Mouse (Mus musculus): Measurements from ENCODE around the gene Itpkc. TPM values are rescaled to one million over a fixed set of nuclear protein-coding genes. Genes with fewer than 3 reads are reported as not detected.

The Itpkc gene
- polyA plus RNA-seq, 1 experiment from 2014 or later = 6.6 TPM

GRCm38 (mm10) chr7:27232781-27233281 is 4.4 kb upstream of the Itpkc start, which contains the start of gene Coq8b:
Gene Coq8b (plus strand): TSS chr7:27233023.
- H3K4me1 ChIP-seq (replicated peaks; ENCODE audit: control insufficient read depth, insufficient read depth, low read length) = no peaks in the 10 kb centered on the region; the same call in 1 of the 2 replicates
- peak within 1 kb of the TSS; percentile 78 for H3K27ac ChIP-seq (ENCODE audit: low read depth, low read length)
- WGBS = under 1% methylated on average over 25 of the region's 25 CpGs
- H3K4me2 ChIP-seq (ENCODE audit: low read depth, low read length, severe bottlenecking) = peak within 1 kb of the TSS; percentile 49
- H3K4me3 ChIP-seq (ENCODE audit: low read depth, low read length) = peak within 1 kb of the TSS; percentile 44
- ATAC-seq (replicated peaks; ENCODE audit: low FRiP score) (peak; percentile 91), DNase-seq (ENCODE audit: low spot score) (peak; percentile 97)
- H3K36me3 ChIP-seq (ENCODE audit: control insufficient read depth, insufficient read depth, low read length) = no peaks in the 10 kb centered on the region
- no peaks in the 10 kb centered on the region for H3K27me3 ChIP-seq (ENCODE audit: control insufficient read depth, insufficient read depth, low read length)
- peak within 1 kb of the TSS; percentile 57 for H3K9ac ChIP-seq (ENCODE audit: low read length)
- H3K9me3 ChIP-seq (ENCODE audit: control insufficient read depth, low read length) = no peaks in the 10 kb centered on the region

DNA sequence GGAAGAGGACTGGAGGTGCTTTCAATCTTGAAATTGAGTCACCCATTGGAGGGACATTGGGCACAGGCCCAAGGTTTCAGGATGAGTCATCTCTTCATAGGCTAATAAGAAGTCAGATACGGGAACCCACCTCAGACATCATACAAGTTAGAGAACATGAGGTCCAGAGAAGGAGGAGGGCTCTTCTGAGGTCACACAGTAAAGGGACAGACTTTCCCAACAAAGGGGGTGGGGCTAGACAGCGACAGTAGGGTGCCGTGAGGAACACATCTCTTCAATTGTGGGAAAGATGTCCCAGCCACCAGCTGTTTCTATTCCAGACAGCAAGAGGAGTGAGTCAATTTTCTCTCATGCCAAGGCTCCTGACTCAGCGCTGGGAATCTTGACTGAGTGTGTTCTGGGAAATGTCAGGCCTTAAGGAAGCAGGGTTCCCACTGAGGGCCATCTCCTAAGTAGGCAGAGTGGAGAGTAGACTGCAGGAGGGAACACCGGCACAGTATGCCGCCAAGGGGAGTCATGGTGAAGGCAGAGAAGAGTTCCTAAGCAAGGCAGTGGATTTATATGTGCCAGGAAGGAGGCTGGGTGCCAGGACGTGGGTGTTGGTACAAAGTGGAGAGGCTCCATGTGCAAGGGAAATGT is 3.4 kb upstream of the Itpkc start:
- peak overlapping the region; percentile 68; the same call in 1 of the 2 replicates for H3K27ac ChIP-seq (ENCODE audit: low read depth, low read length)
- no peaks in the 10 kb centered on the region for H3K27me3 ChIP-seq (ENCODE audit: control insufficient read depth, insufficient read depth, low read length)

DNA sequence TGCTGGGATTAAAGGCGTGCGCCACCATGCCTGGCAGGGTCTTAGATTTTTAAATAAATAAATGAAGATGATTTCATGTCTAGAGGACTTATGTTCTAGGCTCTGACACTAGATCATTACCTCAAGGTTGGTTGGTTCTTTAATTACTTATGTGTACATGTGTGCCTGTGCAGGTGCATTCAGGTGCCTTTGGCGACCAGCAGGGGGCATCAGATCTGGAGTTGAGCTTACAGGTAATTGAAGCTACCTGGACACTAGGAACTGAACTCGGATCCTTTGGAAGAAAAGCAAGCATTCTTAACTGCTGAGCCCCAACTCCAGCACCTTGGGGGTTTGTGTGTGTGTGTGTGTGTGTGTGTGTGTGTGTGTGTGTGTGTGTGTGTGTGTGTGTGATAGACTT is 2.3 kb upstream of the Itpkc start:
- Histone ChIP-seq H3K4me2 (ENCODE audit: low read depth, low read length, severe bottlenecking) (no peak overlapping the region), H3K9me3 (ENCODE audit: control insufficient read depth, low read length) (no peaks in the 10 kb centered on the region), H3K36me3 (ENCODE audit: control insufficient read depth, insufficient read depth, low read length) (no peaks in the 10 kb centered on the region), H3K4me1 (replicated peaks; ENCODE audit: control insufficient read depth, insufficient read depth, low read length) (peaks cover 8% of the 10 kb centered on the region), H3K27ac (ENCODE audit: low read depth, low read length) (no peak overlapping the region), H3K27me3 (ENCODE audit: control insufficient read depth, insufficient read depth, low read length) (no peaks in the 10 kb centered on the region), H3K4me3 (ENCODE audit: low read depth, low read length) (no peak overlapping the region), H3K9ac (ENCODE audit: low read length) (no peak overlapping the region)
- DNase-seq (ENCODE audit: low spot score) (no peak), ATAC-seq (replicated peaks; ENCODE audit: low FRiP score) (no peak)
- WGBS = 75% methylated on average over 4 of the region's 4 CpGs

More for the DNA sequence above, 3.4 kb upstream of the Itpkc start:
- H3K4me1 ChIP-seq (replicated peaks; ENCODE audit: control insufficient read depth, insufficient read depth, low read length) = peaks cover 8% of the 10 kb centered on the region
- no peak overlapping the region for H3K4me2 ChIP-seq (ENCODE audit: low read depth, low read length, severe bottlenecking)
- ATAC-seq (replicated peaks; ENCODE audit: low FRiP score) (no peak), DNase-seq (ENCODE audit: low spot score) (no peak)
- no peaks in the 10 kb centered on the region for H3K9me3 ChIP-seq (ENCODE audit: control insufficient read depth, low read length)
- 83% methylated on average over 7 of the region's 7 CpGs for WGBS
- no peaks in the 10 kb centered on the region for H3K36me3 ChIP-seq (ENCODE audit: control insufficient read depth, insufficient read depth, low read length)
- no peak overlapping the region for H3K4me3 ChIP-seq (ENCODE audit: low read depth, low read length)
- no peak overlapping the region for H3K9ac ChIP-seq (ENCODE audit: low read length)

GRCm38 (mm10) chr7:27228865-27229264 is 404 bp upstream of the Itpkc start:
- Histone ChIP-seq H3K27me3 (ENCODE audit: control insufficient read depth, insufficient read depth, low read length) (no peaks in the 10 kb centered on the region), H3K9me3 (ENCODE audit: control insufficient read depth, low read length) (no peaks in the 10 kb centered on the region), H3K27ac (ENCODE audit: low read depth, low read length) (peak overlapping the region; percentile 42; the same call in 1 of the 2 replicates), H3K4me2 (ENCODE audit: low read depth, low read length, severe bottlenecking) (peak overlapping the region; percentile 86), H3K36me3 (ENCODE audit: control insufficient read depth, insufficient read depth, low read length) (no peaks in the 10 kb centered on the region), H3K4me1 (replicated peaks; ENCODE audit: control insufficient read depth, insufficient read depth, low read length) (peaks cover 11% of the 10 kb centered on the region), H3K4me3 (ENCODE audit: low read depth, low read length) (peak overlapping the region; percentile 84), H3K9ac (ENCODE audit: low read length) (peak overlapping the region; percentile 87)
- ATAC-seq (replicated peaks; ENCODE audit: low FRiP score) (no peak), DNase-seq (ENCODE audit: low spot score) (no peak)
- WGBS = 23% methylated on average over 6 of the region's 6 CpGs

DNA sequence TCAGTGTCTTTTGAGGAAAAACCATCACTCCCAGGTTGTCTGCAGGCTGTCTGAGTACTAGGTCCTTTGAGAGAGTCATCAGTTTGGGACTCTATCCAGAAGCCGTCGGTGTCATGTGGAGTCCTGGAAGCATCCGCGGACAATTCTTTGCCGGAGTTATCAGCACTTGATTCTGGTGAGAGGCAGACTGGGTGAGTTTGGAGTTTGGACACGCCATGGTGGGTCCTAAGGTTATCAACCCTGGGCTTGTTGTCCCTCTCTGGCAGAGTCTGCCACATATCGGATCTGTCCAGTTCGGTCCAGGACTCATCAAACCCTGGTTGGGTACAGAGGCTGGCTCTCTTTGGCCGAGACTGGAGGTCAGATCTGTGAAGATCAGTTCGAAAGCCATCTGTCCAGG is 785 bp downstream of the Itpkc start:
- H3K9me3 ChIP-seq (ENCODE audit: control insufficient read depth, low read length) = no peaks in the 10 kb centered on the region
- ATAC-seq (replicated peaks; ENCODE audit: low FRiP score) (0 out of 2 replicates have a peak, but pooled peaks have one; percentile 0), DNase-seq (ENCODE audit: low spot score) (no peak)
- peak overlapping the region; percentile 87 for H3K9ac ChIP-seq (ENCODE audit: low read length)
- no peaks in the 10 kb centered on the region for H3K27me3 ChIP-seq (ENCODE audit: control insufficient read depth, insufficient read depth, low read length)
- peak overlapping the region; percentile 84 for H3K4me3 ChIP-seq (ENCODE audit: low read depth, low read length)
- H3K4me2 ChIP-seq (ENCODE audit: low read depth, low read length, severe bottlenecking) = peak overlapping the region; percentile 86
- H3K4me1 ChIP-seq (replicated peaks; ENCODE audit: control insufficient read depth, insufficient read depth, low read length) = peaks cover 11% of the 10 kb centered on the region
- no peak overlapping the region for H3K27ac ChIP-seq (ENCODE audit: low read depth, low read length)
- WGBS = 3% methylated on average over 10 of the region's 10 CpGs
- H3K36me3 ChIP-seq (ENCODE audit: control insufficient read depth, insufficient read depth, low read length) = no peaks in the 10 kb centered on the region

DNA sequence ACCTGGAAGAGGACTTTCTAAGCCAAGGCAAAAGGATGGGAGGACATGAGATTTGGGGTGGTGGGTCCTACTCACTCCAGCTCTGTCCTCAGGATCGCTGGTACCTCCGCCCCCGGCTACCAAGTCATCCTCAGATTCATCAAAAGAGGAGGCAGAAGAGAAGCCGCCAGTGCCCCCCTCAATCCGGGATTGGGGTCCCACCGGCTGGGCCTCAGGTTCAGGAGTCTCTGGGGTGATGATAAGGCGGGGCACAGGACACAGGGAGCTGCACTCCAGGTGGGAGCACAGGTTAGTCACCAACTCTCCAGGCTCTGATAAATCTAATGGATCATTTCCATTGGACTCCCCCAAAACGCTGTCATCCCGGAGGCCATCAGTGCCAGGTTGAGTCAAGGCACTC is 1.2 kb downstream of the Itpkc start:
- H3K27me3 ChIP-seq (ENCODE audit: control insufficient read depth, insufficient read depth, low read length) = no peaks in the 10 kb centered on the region
- DNase-seq (ENCODE audit: low spot score) (no peak), ATAC-seq (replicated peaks; ENCODE audit: low FRiP score) (no peak)
- H3K4me2 ChIP-seq (ENCODE audit: low read depth, low read length, severe bottlenecking) = peak overlapping the region; percentile 86
- peak overlapping the region; percentile 84 for H3K4me3 ChIP-seq (ENCODE audit: low read depth, low read length)
- no peaks in the 10 kb centered on the region for H3K9me3 ChIP-seq (ENCODE audit: control insufficient read depth, low read length)
- H3K4me1 ChIP-seq (replicated peaks; ENCODE audit: control insufficient read depth, insufficient read depth, low read length) = peaks cover 11% of the 10 kb centered on the region
- H3K36me3 ChIP-seq (ENCODE audit: control insufficient read depth, insufficient read depth, low read length) = no peaks in the 10 kb centered on the region
- WGBS = 33% methylated on average over 9 of the region's 9 CpGs
- peak overlapping the region; percentile 87 for H3K9ac ChIP-seq (ENCODE audit: low read length)
- H3K27ac ChIP-seq (ENCODE audit: low read depth, low read length) = no peak overlapping the region

DNA sequence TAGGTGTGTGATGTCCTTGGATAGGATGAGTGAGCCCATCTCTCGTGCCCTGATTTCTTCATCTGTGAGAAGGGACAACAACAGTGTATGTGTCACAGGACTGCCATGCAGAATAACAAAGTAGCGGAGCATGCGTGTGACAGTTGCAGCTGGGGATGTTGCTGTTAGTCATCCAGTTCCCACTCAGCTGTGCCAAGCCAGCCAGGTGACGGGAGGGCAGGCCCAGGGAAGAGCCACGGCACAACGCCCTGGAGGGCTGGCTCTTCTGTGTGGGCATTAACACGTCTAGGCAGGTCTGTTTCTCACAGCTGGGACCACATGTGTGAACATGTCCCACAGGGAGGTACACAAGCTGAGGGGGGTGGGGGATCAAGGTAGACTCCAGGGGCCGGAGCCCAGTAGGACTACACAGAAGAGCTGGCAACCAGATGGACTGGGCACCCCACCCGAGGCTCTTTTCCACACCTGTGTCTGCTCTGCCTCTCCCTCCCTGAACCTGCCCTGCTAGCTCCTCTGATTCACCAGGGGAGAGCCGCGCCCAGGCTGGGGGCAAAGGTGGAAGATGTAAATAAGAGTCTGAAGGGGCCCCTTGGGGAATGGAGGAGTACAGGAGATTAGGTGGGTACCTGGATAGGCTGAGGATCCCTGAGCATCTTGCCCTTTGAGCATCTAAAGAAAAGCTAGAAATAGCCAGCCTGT is 3.4 kb downstream of the Itpkc start:
- 87% methylated on average over 11 of the region's 11 CpGs for WGBS
- Histone ChIP-seq H3K9me3 (ENCODE audit: control insufficient read depth, low read length) (no peaks in the 10 kb centered on the region), H3K27ac (ENCODE audit: low read depth, low read length) (no peak overlapping the region), H3K36me3 (ENCODE audit: control insufficient read depth, insufficient read depth, low read length) (no peaks in the 10 kb centered on the region), H3K9ac (ENCODE audit: low read length) (peak overlapping the region; percentile 32; the same call in 1 of the 2 replicates), H3K4me3 (ENCODE audit: low read depth, low read length) (no peak overlapping the region), H3K4me2 (ENCODE audit: low read depth, low read length, severe bottlenecking) (no peak overlapping the region), H3K4me1 (replicated peaks; ENCODE audit: control insufficient read depth, insufficient read depth, low read length) (peaks cover 11% of the 10 kb centered on the region), H3K27me3 (ENCODE audit: control insufficient read depth, insufficient read depth, low read length) (no peaks in the 10 kb centered on the region)
- DNase-seq (ENCODE audit: low spot score) (no peak), ATAC-seq (replicated peaks; ENCODE audit: low FRiP score) (no peak)

GRCm38 (mm10) chr7:27222538-27222937 is 5.9 kb downstream of the Itpkc start:
- H3K36me3 ChIP-seq (ENCODE audit: control insufficient read depth, insufficient read depth, low read length) = no peaks in the 10 kb centered on the region; the same call in 1 of the 2 replicates
- 80% methylated on average over 1 of the region's 1 CpGs for WGBS
- no peak for ATAC-seq (replicated peaks; ENCODE audit: low FRiP score)
- no peak overlapping the region for H3K27ac ChIP-seq (ENCODE audit: low read depth, low read length)
- H3K4me3 ChIP-seq (ENCODE audit: low read depth, low read length) = no peak overlapping the region
- H3K4me2 ChIP-seq (ENCODE audit: low read depth, low read length, severe bottlenecking) = no peak overlapping the region
- DNase-seq (ENCODE audit: low spot score) = no peak
- no peak overlapping the region for H3K9ac ChIP-seq (ENCODE audit: low read length)
- peaks cover 10% of the 10 kb centered on the region for H3K4me1 ChIP-seq (replicated peaks; ENCODE audit: control insufficient read depth, insufficient read depth, low read length)
- H3K27me3 ChIP-seq (ENCODE audit: control insufficient read depth, insufficient read depth, low read length) = no peaks in the 10 kb centered on the region
- H3K9me3 ChIP-seq (ENCODE audit: control insufficient read depth, low read length) = no peaks in the 10 kb centered on the region

All from forebrain, embryonic 11.5 days (tissue).